Mouse (Mus musculus): ENCODE measurements around the gene Ccdc138. TPM values are rescaled to one million over a fixed set of nuclear protein-coding genes. Genes with fewer than 3 reads are reported as not detected.
A peak's percentile ranks its signal among the peaks of the same experiment; 100 is the strongest.
"Not testable (repeated sequence)": the region's sequence is repeated elsewhere in the genome, so short reads cannot be mapped to it uniquely, and the experiment has no call there.

Gene Ccdc138
- total RNA-seq (2021), result 1 to 10 TPM; 7.1 to 7.8 TPM

- intact Hi-C loops (cut with DNase I), result no loop called here
Observed at GRCm38 (mm10) chr10:58497320-58498284, at the start of gene Ccdc138. Gene Ccdc138 (plus strand): TSS chr10:58497948.

GRCm38 (mm10) chr10:58451575-58451974 is 46.2 kb upstream of the Ccdc138 start:
- DNase-seq (ENCODE audit: extremely low spot score in 1 of 2, low spot score in 2 of 2), result no peak

More at GRCm38 (mm10) chr10:58497320-58498284, at the start of gene Ccdc138:
- DNase-seq (ENCODE audit: extremely low spot score in 1 of 2, low spot score in 2 of 2), result peak; percentile 88 to 95

GRCm38 (mm10) chr10:58452185-58452584 is 45.6 kb upstream of the Ccdc138 start:
- intact Hi-C loops (cut with DNase I), result no loop called here
- no peak for DNase-seq (ENCODE audit: extremely low spot score in 1 of 2, low spot score in 2 of 2)

More at GRCm38 (mm10) chr10:58451575-58451974, 46.2 kb upstream of the Ccdc138 start:
- intact Hi-C loops (cut with DNase I), result no loop called here

GRCm38 (mm10) chr10:58459896-58460295 is 37.9 kb upstream of the Ccdc138 start:
- intact Hi-C loops (cut with DNase I), result loop anchor here (5.0 kb wide), 2 partner anchors 32 to 173 kb away; no protein-coding TSS in a partner anchor

GRCm38 (mm10) chr10:58477086-58477755 is 20.5 kb upstream of the Ccdc138 start:
- no peak for DNase-seq (ENCODE audit: extremely low spot score in 1 of 2, low spot score in 2 of 2)
- intact Hi-C loops (cut with DNase I), result loop anchor here (5.0 kb wide), 1 partner anchor 190 kb away; no protein-coding TSS in a partner anchor

More at GRCm38 (mm10) chr10:58459896-58460295, 37.9 kb upstream of the Ccdc138 start:
- no peak for DNase-seq (ENCODE audit: extremely low spot score in 1 of 2, low spot score in 2 of 2)

- DNase-seq (ENCODE audit: extremely low spot score in 1 of 2, low spot score in 2 of 2), result no peak
- intact Hi-C loops (cut with DNase I), result loop anchor here (5.0 kb wide), 1 partner anchor 191 kb away; no protein-coding TSS in a partner anchor
Observed at GRCm38 (mm10) chr10:58478071-58478578, 19.6 kb upstream of the Ccdc138 start.

- DNase-seq (ENCODE audit: extremely low spot score in 1 of 2, low spot score in 2 of 2), result no peak
- intact Hi-C loops (cut with DNase I), result loop anchor here (5.0 to 10.0 kb wide), 2 partner anchors 193 to 965 kb away; no protein-coding TSS in a partner anchor
Observed at GRCm38 (mm10) chr10:58479954-58480490, 17.7 kb upstream of the Ccdc138 start.

GRCm38 (mm10) chr10:58491031-58491430 is 6.7 kb upstream of the Ccdc138 start:
- DNase-seq (ENCODE audit: extremely low spot score in 1 of 2, low spot score in 2 of 2), result no peak
- intact Hi-C loops (cut with DNase I), result loop anchor here (5.0 kb wide), 1 partner anchor 34 kb away; no protein-coding TSS in a partner anchor

GRCm38 (mm10) chr10:58495637-58496036 is 2.1 kb upstream of the Ccdc138 start:
- DNase-seq (ENCODE audit: extremely low spot score in 1 of 2, low spot score in 2 of 2), result no peak
- intact Hi-C loops (cut with DNase I), result no loop called here

- no peak for DNase-seq (ENCODE audit: extremely low spot score in 1 of 2, low spot score in 2 of 2)
- intact Hi-C loops (cut with DNase I), result no loop called here
Observed at GRCm38 (mm10) chr10:58496732-58497131, 1.0 kb upstream of the Ccdc138 start.

- intact Hi-C loops (cut with DNase I), result no loop called here
- DNase-seq (ENCODE audit: extremely low spot score in 1 of 2, low spot score in 2 of 2), result no peak
Observed at GRCm38 (mm10) chr10:58498516-58498915, 768 bp downstream of the Ccdc138 start.

- intact Hi-C loops (cut with DNase I), result no loop called here
- DNase-seq (ENCODE audit: extremely low spot score in 1 of 2, low spot score in 2 of 2), result no peak
Observed at GRCm38 (mm10) chr10:58529358-58529757, 31.6 kb downstream of the Ccdc138 start.

- intact Hi-C loops (cut with DNase I), result no loop called here
Observed at GRCm38 (mm10) chr10:58530896-58531790, 33.4 kb downstream of the Ccdc138 start.

GRCm38 (mm10) chr10:58532177-58532576 is 34.4 kb downstream of the Ccdc138 start:
- no peak for DNase-seq (ENCODE audit: extremely low spot score in 1 of 2, low spot score in 2 of 2)
- intact Hi-C loops (cut with DNase I), result no loop called here

More at GRCm38 (mm10) chr10:58530896-58531790, 33.4 kb downstream of the Ccdc138 start:
- no peak for DNase-seq (ENCODE audit: extremely low spot score in 1 of 2, low spot score in 2 of 2)

GRCm38 (mm10) chr10:58536276-58536675 is 38.5 kb downstream of the Ccdc138 start:
- intact Hi-C loops (cut with DNase I); DNase-seq (ENCODE audit: extremely low spot score in 1 of 2, low spot score in 2 of 2): not testable (repeated sequence)

- peak in 1 of 2 experiments; percentile 20 for DNase-seq (ENCODE audit: extremely low spot score in 1 of 2, low spot score in 2 of 2)
- intact Hi-C loops (cut with DNase I), result no loop called here
Observed at GRCm38 (mm10) chr10:58540613-58541012, 42.9 kb downstream of the Ccdc138 start.

GRCm38 (mm10) chr10:58548739-58549138 is 51.0 kb downstream of the Ccdc138 start:
- DNase-seq (ENCODE audit: extremely low spot score in 1 of 2, low spot score in 2 of 2), result no peak
- intact Hi-C loops (cut with DNase I), result no loop called here

Measured in left cerebral cortex, postnatal 10 days (tissue).